In genomic region chr3:60608952-60609403, GRCm38 (mm10) we compare ENCODE assay signal across 8 mouse cellular contexts.
DNase-seq lines count a peak whose midpoint lies in the region; TF ChIP-seq lines count a peak whose summit lies in the region.

No protein-coding gene starts in this region.

- peak; percentile 36 for DNase-seq in layer of hippocampus, adult 11-12 months (ENCODE audit: low spot score)
- no peak for DNase-seq in layer of hippocampus, adult 9-11 months
- peak; percentile 32 for DNase-seq in ES-CJ7 (ENCODE audit: low read depth, low spot score)
- peak; percentile 55 for DNase-seq in brain, embryonic 14.5 days (ENCODE audit: low read depth)
- peak; percentile 76 for DNase-seq in induced T-regulatory cell, adult 2 months (ENCODE audit: low read depth)
- peak; percentile 13 for DNase-seq in retina, postnatal 7 days (ENCODE audit: low read depth, low spot score)
- no peak for DNase-seq in layer of hippocampus, adult 9-10 months (ENCODE audit: low spot score)
- DNase-seq in urinary bladder, postnatal 25 days (ENCODE audit: low spot score) = no peak

- peak; percentile 36; the same call in 1 of the 2 replicates for TF ChIP-seq CTCF in brain, embryonic 14.5 days (IDR thresholded peaks at IDR 0.05; ENCODE audit: borderline replicate concordance, extremely low read depth, insufficient read depth, insufficient read length)

- TF ChIP-seq POLR2A in brain, embryonic 14.5 days (IDR thresholded peaks at IDR 0.05; ENCODE audit: borderline replicate concordance, extremely low read depth, insufficient read depth, insufficient read length, poor library complexity, severe bottlenecking) = no peak

Comparison
In these comparisons a context has a peak if more than half of its experiments do, and no peak if none do; other contexts are left out.
1. DNase-seq: peak in layer of hippocampus, adult 11-12 months (single experiment), ES-CJ7 (single experiment), brain, embryonic 14.5 days (single experiment), induced T-regulatory cell, adult 2 months (single experiment) and retina, postnatal 7 days (single experiment); none in layer of hippocampus, adult 9-11 months (single experiment), layer of hippocampus, adult 9-10 months (single experiment) and urinary bladder, postnatal 25 days (single experiment).